Mouse (Mus musculus) liver, adult (tissue): ENCODE measurements around the gene Dusp2.

Experiments
- GATA4 ChIP-seq: IDR thresholded peaks from 2 replicates; pipeline ENCODE4 v1.6.1; 2014; ENCODE audit warnings: mild to moderate bottlenecking, low read length; ENCODE audit not compliant: insufficient replicate concordance

Gene Dusp2

DNA sequence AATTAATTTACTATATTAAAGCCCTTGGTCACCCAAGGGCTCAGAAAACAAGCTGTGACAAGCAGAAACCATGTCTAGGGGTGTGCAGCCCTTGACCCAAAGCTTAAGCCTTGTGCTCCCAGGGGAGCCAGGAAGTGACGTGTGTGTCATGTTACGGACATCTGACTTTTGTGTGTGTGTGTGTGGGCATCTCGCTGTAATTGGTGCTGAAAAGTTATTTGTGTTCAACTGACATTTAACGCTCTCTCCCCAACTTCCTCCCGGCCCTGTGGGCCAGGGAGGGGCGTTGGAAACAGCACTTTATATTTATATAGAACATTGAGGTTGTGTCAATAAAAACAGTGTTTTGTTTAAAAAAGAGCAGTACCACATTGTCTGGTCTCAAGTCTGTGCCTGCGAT lies 2.1 kb downstream of the Dusp2 start:
- TF ChIP-seq GATA4: no peak

DNA sequence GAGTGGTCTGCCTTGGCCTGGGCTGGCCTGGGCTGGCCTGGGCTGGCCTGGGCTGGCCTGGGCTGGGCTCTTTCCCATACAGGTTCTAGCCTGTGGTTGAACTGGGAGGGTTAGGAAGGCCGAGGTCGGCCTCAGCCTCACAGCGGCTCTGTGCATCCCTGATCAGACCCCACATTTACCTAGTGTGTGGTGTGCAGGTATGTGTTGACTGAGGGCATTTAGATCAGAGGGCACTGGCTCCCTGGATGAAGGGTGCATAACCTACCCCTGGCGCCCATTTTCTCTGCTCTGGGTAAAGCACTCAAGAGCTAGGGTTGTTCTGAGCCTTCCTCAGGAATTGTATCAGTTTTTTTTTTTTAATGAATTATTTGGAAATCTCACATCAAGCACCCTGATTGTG lies 2.5 kb downstream of the Dusp2 start, which contains the start of gene Astl:
Gene Astl, plus strand, starts transcription at position 224 of the 400 bp plus-strand sequence.
- no peak for TF ChIP-seq GATA4

DNA sequence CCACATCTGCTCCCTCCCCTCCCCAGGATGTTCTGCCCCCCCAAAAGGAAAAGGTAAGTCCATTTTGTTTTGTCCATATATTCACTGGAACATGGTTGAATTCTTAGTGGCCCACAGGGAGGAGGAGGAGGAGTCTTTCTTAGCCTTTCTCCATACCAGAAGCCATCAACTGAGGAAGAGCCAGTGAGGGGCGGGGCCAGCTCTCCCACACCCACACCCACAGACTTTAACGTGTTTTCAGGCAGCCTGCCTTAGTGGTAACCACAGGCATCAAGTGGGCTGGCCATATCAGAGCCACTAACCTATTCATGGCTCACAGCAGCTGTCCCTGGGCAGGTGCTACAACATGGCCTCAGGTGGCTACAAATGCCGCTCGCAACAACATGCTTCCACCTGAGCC lies 2.9 kb downstream of the Dusp2 start:
- no peak for TF ChIP-seq GATA4

DNA sequence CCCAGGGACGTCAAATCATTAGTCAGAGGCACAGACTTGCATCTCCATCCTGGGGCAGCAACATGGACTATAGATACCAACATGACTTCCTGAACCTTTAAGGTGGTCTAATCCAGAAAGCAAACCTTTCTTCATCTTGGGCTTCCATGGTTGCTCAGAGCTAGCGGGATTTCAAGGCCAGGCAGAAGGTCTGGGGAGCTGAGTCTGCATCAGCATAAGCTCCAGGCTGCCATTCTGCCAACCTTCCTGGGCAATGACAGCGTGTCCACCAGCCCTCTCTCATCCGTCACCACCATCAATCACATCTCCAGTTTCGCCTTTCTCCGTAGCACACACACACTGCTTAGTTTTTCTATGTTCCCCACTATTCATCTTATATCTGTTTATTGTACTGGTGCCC lies 3.3 kb downstream of the Dusp2 start:
- TF ChIP-seq GATA4: no peak

DNA sequence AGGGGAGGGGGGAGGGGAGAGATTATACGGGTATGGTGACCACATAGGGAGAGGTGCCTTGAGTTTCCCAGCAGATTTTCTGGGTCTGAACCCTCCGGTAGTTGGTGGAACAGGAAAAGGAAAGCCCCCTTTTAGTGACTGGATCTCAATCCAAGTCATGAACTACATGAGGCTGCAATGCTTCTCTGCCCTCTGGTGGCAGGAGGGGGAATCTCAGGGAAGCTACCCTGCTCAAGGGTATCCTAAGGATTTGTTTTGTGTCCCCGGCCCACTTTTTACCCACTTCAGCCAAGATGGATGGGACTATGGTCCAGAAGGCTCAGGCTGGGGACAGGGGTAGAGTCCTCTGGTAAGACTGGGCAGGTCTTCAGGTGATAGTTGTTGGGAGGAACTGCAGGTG lies 5.2 kb downstream of the Dusp2 start:
- no peak for TF ChIP-seq GATA4

DNA sequence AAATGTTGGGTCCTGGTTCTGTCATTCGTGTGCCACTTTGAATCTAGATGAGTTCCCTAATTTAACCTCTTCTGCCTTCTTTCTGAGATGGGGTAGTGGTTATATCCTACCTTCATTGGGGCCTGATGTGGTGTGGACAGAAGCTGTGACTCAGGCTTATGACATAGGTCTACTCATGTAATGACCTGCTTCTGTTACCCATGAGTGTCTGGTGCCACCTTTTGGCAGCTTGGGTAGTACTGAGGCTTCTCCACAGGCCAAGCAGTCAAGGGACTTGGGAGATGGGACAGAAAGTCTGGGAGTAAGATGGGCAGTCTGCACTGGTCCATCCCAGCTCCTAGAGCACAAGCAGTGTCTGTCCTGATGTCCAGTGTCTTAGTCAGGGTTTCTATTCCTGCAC lies 10.4 kb downstream of the Dusp2 start:
- no peak for TF ChIP-seq GATA4

DNA sequence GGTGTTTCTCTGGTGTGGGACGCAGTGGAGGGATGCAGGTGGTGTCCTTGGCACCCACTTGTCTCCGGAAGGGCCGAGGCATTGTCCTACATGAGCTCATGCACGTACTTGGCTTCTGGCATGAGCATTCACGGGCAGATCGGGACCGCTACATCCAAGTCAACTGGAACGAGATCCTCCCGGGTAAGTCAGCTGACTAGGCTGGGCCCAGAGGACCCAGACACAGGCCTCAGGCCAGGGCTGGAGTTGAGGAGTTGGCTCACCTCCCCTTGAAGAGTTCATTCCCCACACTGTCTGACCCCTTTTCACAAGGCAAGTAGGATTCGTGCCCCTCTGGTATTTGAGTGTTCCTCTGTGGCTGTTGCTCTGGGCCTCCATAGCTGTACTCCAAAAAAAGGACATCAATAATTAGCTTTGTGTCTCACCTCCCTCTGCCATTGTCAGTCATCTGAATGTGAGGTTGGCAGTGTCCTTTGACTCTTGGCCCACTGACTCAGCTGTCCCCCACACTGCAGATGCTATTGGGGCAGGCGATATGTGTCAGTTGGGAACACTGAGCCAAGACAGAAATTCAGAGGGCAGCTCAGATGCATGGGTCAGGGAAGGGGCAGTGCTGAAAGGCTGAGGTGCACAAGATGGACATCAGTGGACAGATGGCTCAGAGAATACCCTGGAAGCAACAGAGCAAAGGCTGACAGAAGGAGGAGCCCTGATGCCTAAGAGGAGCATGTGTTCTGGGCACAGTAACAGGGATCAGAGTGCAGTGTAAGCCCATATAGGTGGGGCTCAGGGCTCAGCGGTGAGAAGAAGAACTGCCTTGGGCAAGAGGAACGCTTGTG lies 11.4 kb downstream of the Dusp2 start:
- TF ChIP-seq GATA4: no peak

DNA sequence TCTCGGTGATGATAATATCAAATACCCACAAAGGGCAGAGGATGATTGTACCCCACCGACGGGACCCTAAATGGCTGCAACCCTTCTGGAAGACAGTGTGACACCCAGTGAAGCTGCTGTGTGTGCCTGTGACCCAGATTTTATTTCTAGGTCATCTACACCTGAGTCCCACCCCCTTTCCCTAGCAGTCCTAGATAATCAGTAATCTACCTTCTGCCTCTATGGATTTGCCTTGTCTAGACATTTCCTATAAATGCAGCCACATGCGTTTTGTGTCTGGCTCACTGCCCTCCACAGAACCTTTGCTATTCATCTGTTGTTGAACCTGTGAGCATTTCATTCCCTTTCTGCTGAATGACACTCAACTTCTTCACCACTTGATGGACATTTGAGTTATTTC lies 17.9 kb downstream of the Dusp2 start:
- TF ChIP-seq GATA4: no peak

DNA sequence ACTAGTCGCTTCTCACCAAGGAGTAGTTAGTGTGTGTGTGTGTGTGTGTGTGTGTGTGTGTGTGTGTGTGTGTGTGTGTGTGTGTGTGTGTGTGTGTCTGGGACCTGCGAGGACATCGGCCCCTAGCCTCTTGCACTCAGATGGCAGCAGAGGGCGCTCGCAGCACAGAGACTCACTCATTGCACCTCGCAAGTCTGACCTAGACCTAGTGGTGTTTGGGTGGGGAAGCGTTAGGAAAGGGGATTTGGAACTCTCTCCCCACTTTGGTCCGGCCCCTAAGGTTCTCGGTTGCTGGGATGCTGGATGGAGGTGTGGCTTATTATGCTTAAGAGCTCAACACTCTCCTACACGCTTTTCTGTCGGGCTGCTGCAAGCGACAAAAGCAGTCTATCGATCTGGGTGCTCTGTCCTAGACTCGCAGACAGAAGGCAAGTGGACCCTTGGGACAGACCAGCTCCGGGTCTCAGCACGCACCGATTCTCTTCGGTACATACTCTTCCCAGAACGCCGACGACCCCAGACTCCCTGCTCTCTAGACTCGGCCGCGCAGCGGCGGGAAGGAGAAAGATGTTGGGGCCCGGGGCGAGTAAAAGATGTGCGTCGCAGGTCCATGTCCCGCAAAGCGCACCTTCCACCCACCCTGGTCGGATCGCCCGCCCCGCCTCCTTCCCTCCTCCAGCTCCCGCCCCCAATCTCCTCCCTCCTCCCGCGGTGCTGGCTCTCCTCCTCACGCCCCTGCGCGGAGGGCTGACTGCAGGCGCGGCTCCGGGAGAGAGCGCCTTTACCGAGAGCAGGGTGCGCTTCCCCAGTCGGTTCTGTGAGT lies 26.7 kb downstream of the Dusp2 start, which contains the start of gene Adra2b:
Gene Adra2b, plus strand, starts transcription at position 750 of the 823 bp plus-strand sequence.
- no peak for TF ChIP-seq GATA4

DNA sequence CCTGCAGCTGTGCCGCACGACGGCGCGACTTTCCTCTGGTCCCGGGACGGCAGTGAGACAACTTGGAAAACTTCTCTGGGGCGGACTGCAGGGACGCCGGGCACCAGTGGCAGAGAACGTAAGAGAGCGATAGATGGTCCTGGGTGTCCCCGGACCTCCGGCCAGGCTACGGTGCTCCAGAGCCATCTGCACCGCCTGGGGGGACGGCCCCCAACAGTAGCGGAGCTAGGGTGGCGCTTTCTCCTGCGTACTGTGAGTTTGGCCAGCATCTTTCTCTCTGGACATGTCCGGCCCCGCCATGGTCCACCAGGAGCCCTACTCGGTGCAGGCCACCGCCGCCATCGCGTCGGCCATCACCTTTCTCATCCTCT lies 27.3 kb downstream of the Dusp2 start:
- no peak for TF ChIP-seq GATA4

DNA sequence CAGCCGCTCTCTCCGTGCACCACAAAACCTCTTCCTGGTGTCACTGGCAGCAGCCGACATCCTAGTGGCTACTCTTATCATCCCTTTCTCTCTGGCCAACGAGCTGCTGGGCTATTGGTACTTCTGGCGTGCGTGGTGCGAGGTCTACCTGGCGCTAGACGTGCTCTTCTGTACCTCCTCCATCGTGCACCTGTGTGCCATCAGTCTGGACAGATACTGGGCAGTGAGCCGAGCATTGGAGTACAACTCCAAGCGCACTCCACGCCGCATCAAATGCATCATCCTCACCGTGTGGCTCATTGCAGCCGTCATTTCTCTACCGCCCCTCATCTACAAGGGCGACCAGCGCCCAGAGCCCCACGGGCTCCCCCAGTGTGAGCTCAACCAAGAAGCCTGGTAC lies 27.7 kb downstream of the Dusp2 start:
- no peak for TF ChIP-seq GATA4

DNA sequence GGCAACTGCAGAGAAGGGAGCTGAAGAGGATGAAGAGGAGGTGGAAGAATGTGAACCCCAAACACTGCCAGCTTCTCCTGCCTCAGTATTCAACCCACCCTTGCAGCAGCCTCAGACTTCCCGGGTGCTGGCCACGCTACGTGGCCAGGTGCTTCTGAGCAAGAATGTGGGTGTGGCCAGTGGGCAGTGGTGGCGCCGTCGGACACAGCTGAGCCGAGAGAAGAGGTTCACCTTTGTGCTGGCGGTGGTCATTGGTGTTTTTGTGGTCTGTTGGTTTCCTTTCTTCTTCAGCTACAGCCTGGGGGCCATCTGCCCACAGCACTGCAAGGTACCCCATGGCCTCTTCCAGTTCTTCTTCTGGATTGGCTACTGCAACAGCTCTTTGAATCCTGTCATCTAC lies 28.5 kb downstream of the Dusp2 start:
- TF ChIP-seq GATA4: no peak

DNA sequence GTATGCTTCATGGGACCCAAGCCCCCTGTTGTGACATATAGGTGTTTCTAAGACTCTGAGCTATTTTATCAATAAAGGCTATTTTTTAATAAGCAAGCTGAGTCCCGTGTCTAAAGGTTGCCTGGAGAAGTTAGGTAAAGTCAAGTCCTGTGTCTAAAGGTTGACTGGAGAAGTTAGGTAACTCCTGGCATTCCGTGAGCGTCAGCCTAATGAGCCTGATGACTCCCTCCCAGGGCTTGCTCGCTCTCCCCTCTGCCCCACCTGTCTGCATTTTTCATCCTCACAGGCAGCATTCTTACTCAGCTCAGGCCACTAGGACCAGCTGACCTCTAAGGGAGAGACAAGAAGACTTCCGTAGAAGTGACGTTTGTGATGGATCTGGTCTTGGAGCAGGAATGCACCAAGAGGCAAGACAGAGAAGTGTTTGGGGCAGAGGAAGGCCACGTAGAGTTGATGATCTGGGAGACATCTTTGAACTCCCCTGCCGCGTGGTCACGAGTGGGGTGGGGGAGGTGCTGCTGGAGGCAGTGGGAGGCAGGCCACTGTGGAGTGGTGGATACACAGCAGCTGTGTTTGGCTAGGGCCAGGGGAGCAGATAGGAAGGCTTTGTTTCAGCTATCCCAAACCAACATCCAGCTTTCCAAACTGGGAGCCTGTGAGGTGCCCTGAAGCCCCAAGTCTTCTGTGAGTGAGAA lies 31.3 kb downstream of the Dusp2 start:
- TF ChIP-seq GATA4: no peak

DNA sequence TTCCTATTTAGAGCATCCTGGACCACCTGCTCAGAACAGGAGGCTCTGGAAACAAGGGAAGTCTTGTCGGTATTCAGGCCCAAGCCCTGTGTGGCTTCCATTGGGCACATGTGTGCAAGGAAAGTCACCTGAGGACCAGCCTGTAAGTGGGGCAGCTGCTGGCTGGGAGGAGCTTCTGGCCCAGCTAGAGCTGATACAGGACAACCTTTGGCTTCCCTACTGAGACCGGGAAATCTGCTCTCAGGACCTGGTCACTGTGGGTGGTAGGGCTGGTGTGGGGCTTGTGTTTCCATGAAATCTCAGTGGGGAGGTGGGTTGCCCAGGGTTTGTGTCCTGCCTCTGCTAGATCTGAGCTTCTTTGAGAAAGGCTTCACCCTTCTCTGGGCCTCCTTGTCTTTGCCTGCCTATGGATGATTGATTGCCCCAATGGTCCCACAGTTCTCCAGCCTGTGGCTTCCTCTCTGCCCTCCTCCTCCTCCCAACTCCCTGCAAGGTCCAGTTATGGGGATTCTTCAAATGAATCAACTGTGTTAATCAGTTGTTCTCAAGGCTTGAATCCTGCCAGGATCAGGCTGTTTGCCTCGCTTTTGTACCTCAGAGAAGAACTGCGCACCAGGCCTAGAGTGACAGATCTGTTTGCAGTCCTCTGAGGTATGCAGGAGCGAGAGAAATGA lies 33.9 kb downstream of the Dusp2 start:
- TF ChIP-seq GATA4: no peak
